Mouse (Mus musculus) hindbrain, postnatal 0 days (tissue): ENCODE measurements around the gene Taf6l. TPM values are rescaled to one million over a fixed set of nuclear protein-coding genes. Genes with fewer than 3 reads are reported as not detected.

Experiments
- ATAC-seq: fragments of 200-750 bp; cut with Nextera tagmentation; 2 replicates; pipeline ENCODE4 v1.8.0; 2017; ENCODE audit warnings: mild to moderate bottlenecking, moderate TSS enrichment, moderate library complexity
- DNase-seq: peaks from one replicate; pipeline ENCODE4 v3.0.0-alpha.2; 2015; ENCODE audit warnings: low spot score
- H3K27ac ChIP-seq: fragments of 300-500 bp; sonication (generic); 2 replicates; pipeline ENCODE4 v1.5.1; 2014; ENCODE audit warnings: mild to moderate bottlenecking
- H3K27me3 ChIP-seq: fragments of 300-500 bp; sonication (generic); 2 replicates; pipeline ENCODE4 v1.6.1; 2014; ENCODE audit warnings: low read length, mixed read lengths; ENCODE audit not compliant: insufficient read depth
- H3K36me3 ChIP-seq: fragments of 300-500 bp; sonication (generic); 2 replicates; pipeline ENCODE4 v1.6.1; 2014; ENCODE audit warnings: low read length, mixed read lengths; ENCODE audit not compliant: insufficient read depth
- H3K4me1 ChIP-seq: fragments of 300-500 bp; sonication (generic); 2 replicates; pipeline ENCODE4 v1.6.1; 2014; ENCODE audit warnings: antibody characterized with exemption, low read length, mixed read lengths; ENCODE audit not compliant: insufficient read depth
- H3K4me2 ChIP-seq: fragments of 300-500 bp; sonication (generic); 2 replicates; pipeline ENCODE4 v1.6.1; 2014; ENCODE audit warnings: low read depth, mild to moderate bottlenecking, low read length, moderate library complexity, mixed read lengths
- H3K4me3 ChIP-seq: fragments of 300-500 bp; sonication (generic); 2 replicates; pipeline ENCODE4 v1.5.1; 2014; ENCODE audit warnings: low read length
- H3K9ac ChIP-seq: fragments of 300-500 bp; sonication (generic); replicated peaks from 2 replicates; pipeline ENCODE4 v1.6.1; 2014; ENCODE audit warnings: mild to moderate bottlenecking, low read length, moderate library complexity, mixed read lengths
- H3K9me3 ChIP-seq: fragments of 300-500 bp; sonication (generic); 2 replicates; pipeline ENCODE4 v1.6.1; 2016; ENCODE audit warnings: low read length, mixed read lengths
- CTCF ChIP-seq: IDR thresholded peaks from 2 replicates; pipeline ENCODE4 v1.5.1; 2016; ENCODE audit warnings: antibody characterized with exemption, control low read depth, low read depth
- WGBS: fragments of 180-500 bp; shearing (Covaris S2); extraction: QIAGEN DNeasy Blood & Tissue Kit; methylation state at CpG from one replicate; pipeline ENCODE4 v1.1.7; 2014; 5-methylcytosine and 5-hydroxymethylcytosine counted together
- polyA plus RNA-seq: library from polyadenylated mRNA; unstranded; fragments of >200 nt; fragmentation: Nextera tagmentation; extraction: Ambion mirVana; gene quantifications from 2 replicates; pipeline ENCODE4 v1.2.1, GENCODE M21; 2015
- total RNA-seq: library from RNA; depleted of rRNA; stranded (reverse); fragments of >200 nt; gene quantifications from 2 replicates; pipeline ENCODE4 v1.2.3, GENCODE M21; 2014

Gene Taf6l
- total and polyA plus RNA-seq, 2 experiments from 2014 or later: 23.3 to 38.9 TPM

DNA sequence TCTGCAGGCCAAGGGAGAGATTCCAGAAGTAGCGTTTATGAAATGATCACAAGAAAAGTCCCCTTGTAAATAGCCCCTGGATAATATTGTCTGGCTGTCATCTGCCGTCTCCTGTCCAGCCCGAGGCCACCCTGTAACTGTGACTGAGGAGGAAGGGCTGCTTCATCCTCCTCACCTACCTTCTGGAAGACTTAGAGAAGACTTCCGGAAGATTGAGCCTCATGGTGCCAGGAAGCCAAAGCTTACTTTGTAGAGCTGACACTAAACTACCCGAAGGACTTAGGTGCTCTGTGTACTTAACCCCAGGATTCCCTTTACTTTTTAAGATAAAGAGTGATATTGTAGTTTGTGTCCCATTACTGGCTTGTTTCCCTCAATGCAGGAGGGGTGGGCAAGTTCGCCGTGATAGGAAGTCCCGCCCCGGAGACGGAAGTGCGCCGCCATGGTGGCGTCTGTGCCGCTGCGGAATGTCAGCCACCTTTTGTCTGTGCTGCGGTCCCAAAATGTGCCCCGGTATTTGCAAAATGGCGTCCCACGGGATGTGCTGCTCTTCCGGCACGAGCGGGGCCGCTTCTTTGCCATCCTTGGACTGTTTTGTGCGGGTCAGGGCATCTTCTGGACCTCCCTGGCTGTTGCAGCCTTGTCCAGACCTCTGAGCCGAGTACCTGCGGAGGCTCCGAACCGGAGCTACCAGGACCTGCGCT lies 15.5 kb downstream of the Taf6l start, which contains the start of gene Tmem223:
TSS of gene Tmem223 (plus strand) at position 430 of the 704 bp plus-strand sequence.
- DNase-seq (peak; percentile 90), ATAC-seq (peak; percentile 67)
- Histone ChIP-seq H3K9me3 (no peaks in the 10 kb centered on the region), H3K27me3 (no peaks in the 10 kb centered on the region), H3K4me1 (peaks cover 12% of the 10 kb centered on the region), H3K9ac (peak within 1 kb of the TSS; percentile 90), H3K36me3 (peaks cover 35% of the 10 kb centered on the region), H3K4me3 (peak within 1 kb of the TSS; percentile 84), H3K4me2 (peak within 1 kb of the TSS; percentile 81), H3K27ac (peak within 1 kb of the TSS; percentile 91)
- TF ChIP-seq CTCF: peak; percentile 47
- 28% methylated on average over 29 of the region's 29 CpGs for WGBS

GRCm38 (mm10) chr19:8765562-8765961 lies 20.7 kb downstream of the Taf6l start:
- Histone ChIP-seq H3K27me3 (no peaks in the 10 kb centered on the region), H3K27ac (no peak overlapping the region), H3K36me3 (peaks cover 68% of the 10 kb centered on the region), H3K9me3 (no peaks in the 10 kb centered on the region), H3K4me2 (no peak overlapping the region), H3K4me1 (no peaks in the 10 kb centered on the region; the same call in 1 of the 2 replicates), H3K4me3 (no peak overlapping the region), H3K9ac (no peak overlapping the region)
- ATAC-seq (0 out of 2 replicates have a peak, but pooled peaks have one; percentile 4), DNase-seq (no peak)
- 99% methylated on average over 9 of the region's 9 CpGs for WGBS
- TF ChIP-seq CTCF: no peak

DNA sequence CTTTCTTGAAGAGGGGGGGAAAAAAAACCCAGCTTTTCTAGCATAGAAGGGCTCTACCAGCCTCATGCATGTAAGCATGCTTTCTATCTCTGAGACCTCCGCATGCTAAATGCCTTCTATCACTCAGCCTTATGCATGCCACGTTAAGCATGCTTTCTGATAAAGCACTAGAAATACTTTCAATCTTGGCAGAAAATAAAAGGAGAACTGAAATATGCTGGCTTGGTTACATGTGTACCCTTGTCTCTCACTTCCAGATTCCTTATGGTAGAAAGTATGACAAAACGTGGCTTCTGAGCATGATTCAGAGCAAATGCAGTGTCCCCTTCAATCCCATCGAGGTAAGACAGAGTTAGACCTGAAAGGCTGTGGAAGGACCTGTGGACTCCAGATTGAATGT lies 22.9 kb downstream of the Taf6l start:
- no peak overlapping the region for H3K9ac ChIP-seq
- WGBS: 94% methylated on average over 4 of the region's 4 CpGs
- H3K4me2 ChIP-seq: no peak overlapping the region
- H3K36me3 ChIP-seq: peaks cover 58% of the 10 kb centered on the region
- no peaks in the 10 kb centered on the region for H3K27me3 ChIP-seq
- no peak for TF ChIP-seq CTCF
- no peak for ATAC-seq
- H3K4me1 ChIP-seq: peaks cover 6% of the 10 kb centered on the region; the same call in 1 of the 2 replicates
- no peak overlapping the region for H3K27ac ChIP-seq
- DNase-seq: no peak
- no peak overlapping the region for H3K4me3 ChIP-seq
- H3K9me3 ChIP-seq: no peaks in the 10 kb centered on the region

DNA sequence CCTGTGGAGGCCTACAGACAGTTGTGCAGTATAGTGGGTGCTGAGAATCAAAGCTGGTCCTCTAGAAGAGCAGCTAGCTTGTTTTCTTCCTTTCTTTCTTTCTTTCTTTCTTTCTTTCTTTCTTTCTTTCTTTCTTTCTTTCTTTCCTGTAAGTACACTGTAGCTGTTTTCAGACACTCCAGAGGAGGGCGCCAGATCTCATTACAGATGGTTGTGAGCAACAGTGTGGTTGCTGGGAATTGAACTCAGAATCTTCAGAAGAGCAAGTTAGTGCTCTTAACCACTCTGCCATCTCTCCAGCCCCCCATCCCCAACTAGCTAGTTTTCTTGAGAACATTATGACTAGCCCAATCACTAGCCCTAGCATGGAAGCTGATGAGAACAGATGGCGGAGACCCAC lies 25.5 kb downstream of the Taf6l start:
- no peaks in the 10 kb centered on the region for H3K9me3 ChIP-seq
- no peak overlapping the region for H3K9ac ChIP-seq
- DNase-seq (no peak), ATAC-seq (no peak)
- H3K4me3 ChIP-seq: no peak overlapping the region
- peaks cover 15% of the 10 kb centered on the region; the same call in 1 of the 2 replicates for H3K4me1 ChIP-seq
- no peaks in the 10 kb centered on the region for H3K27me3 ChIP-seq
- no peak overlapping the region for H3K4me2 ChIP-seq
- 79% methylated on average over 2 of the region's 2 CpGs for WGBS
- H3K36me3 ChIP-seq: peaks cover 33% of the 10 kb centered on the region
- 0 out of 2 replicates have a peak, but pooled peaks have one; percentile 11 for TF ChIP-seq CTCF
- H3K27ac ChIP-seq: no peak overlapping the region

GRCm38 (mm10) chr19:8758899-8759298 lies 27.3 kb downstream of the Taf6l start:
- Histone ChIP-seq H3K27ac (no peak overlapping the region), H3K4me2 (no peak overlapping the region)
- WGBS: 95% methylated on average over 2 of the region's 2 CpGs

GRCm38 (mm10) chr19:8757471-8757998 lies 28.7 kb downstream of the Taf6l start:
- 5% methylated on average over 14 of the region's 14 CpGs for WGBS
- peaks cover 14% of the 10 kb centered on the region for H3K36me3 ChIP-seq
- H3K4me3 ChIP-seq: peak overlapping the region; percentile 97
- peaks cover 17% of the 10 kb centered on the region; the same call in 1 of the 2 replicates for H3K4me1 ChIP-seq
- peak overlapping the region; percentile 90 for H3K27ac ChIP-seq
- H3K4me2 ChIP-seq: peak overlapping the region; percentile 82
- DNase-seq (no peak), ATAC-seq (no peak)
- no peak for TF ChIP-seq CTCF
- no peaks in the 10 kb centered on the region for H3K27me3 ChIP-seq
- H3K9ac ChIP-seq: peak overlapping the region; percentile 96
- no peaks in the 10 kb centered on the region for H3K9me3 ChIP-seq

More at GRCm38 (mm10) chr19:8758899-8759298, 27.3 kb downstream of the Taf6l start:
- Histone ChIP-seq H3K36me3 (peaks cover 22% of the 10 kb centered on the region), H3K9me3 (no peaks in the 10 kb centered on the region), H3K4me1 (peaks cover 17% of the 10 kb centered on the region; the same call in 1 of the 2 replicates), H3K4me3 (no peak overlapping the region), H3K9ac (no peak overlapping the region), H3K27me3 (no peaks in the 10 kb centered on the region)
- no peak for ATAC-seq
- DNase-seq: no peak
- no peak for TF ChIP-seq CTCF
